Mouse (Mus musculus): Measurements from ENCODE around the gene Edar. TPM values are rescaled to one million over a fixed set of nuclear protein-coding genes. Genes with fewer than 3 reads are reported as not detected.
A peak's percentile ranks its signal among the peaks of the same experiment; 100 is the strongest.
"Not testable (repeated sequence)": the region's sequence is repeated elsewhere in the genome, so short reads cannot be mapped to it uniquely, and the experiment has no call there.

Gene Edar
- polyA plus RNA-seq (2015; fragmentation: Nextera tagmentation; extraction: Ambion mirVana), result 0.16 and 0.27 TPM in 2 replicates

DNA sequence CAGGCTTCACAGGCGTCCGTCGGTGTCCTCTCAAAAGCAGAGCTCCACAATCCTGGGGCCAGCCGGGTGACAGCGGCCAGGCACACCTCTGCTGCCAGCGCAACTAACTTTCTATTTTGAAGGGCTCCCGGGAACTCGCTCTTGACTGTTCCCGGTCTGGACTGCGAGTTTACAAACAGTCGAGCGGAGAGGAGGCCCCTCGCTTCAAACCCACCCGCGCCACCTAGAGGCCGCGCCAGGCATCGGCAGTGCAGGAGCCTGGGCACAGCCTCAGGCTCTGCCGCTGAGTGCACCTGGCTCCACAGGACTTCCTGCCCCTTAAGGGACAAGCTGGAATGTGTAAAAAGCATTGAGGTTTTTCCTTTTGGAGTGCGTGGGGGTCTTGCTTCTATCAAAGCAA, at the start of gene Edar:
Gene Edar (minus strand): TSS at position 122 of the 400 bp plus-strand sequence.
- peak; percentile 72; the same call in 1 of the 2 replicates for ATAC-seq

DNA sequence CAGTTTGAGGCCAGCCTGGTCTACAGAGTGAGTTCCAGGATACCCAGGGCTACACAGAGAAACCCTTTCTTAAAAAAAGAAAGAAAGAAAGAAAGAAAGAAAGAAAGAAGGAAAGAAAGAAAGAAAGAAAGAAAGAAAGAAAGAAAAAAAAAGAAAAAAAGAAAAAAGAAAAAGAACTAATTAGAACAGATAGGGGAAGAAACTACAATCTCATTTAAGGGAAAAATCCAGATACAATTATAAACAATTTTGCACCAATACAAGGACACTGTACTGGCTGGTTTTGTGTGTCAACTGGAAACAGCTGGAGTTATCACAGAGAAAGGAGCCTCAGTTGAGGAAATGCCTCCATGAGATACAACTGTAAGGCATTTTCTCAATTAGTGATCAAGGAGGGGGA, 42.7 kb upstream of the Edar start, which contains the start of gene Gm17542:
Gene Gm17542 (minus strand): TSS at position 101 of the 400 bp plus-strand sequence.
- not testable (repeated sequence) for ATAC-seq; H3K4me3 ChIP-seq (ENCODE audit: low read depth, low read length); H3K4me1 ChIP-seq (replicated peaks; ENCODE audit: control insufficient read depth, insufficient read depth, low read length); H3K36me3 ChIP-seq (ENCODE audit: control insufficient read depth, insufficient read depth); H3K9ac ChIP-seq (ENCODE audit: low read depth, low read length); H3K4me2 ChIP-seq (replicated peaks; ENCODE audit: low read depth); H3K27ac ChIP-seq (ENCODE audit: low read depth, low read length); H3K27me3 ChIP-seq (replicated peaks; ENCODE audit: control insufficient read depth, insufficient read depth, low read length); H3K9me3 ChIP-seq (ENCODE audit: control insufficient read depth)

More for the DNA sequence above, at the start of gene Edar:
- peak within 1 kb of the TSS; percentile 22; the same call in 1 of the 2 replicates for H3K4me3 ChIP-seq (ENCODE audit: low read depth, low read length)
- H3K27ac ChIP-seq (ENCODE audit: low read depth, low read length), result no peak within 1 kb of the TSS
- no peaks in the 10 kb centered on the region for H3K36me3 ChIP-seq (ENCODE audit: control insufficient read depth, insufficient read depth)
- no peaks in the 10 kb centered on the region for H3K27me3 ChIP-seq (replicated peaks; ENCODE audit: control insufficient read depth, insufficient read depth, low read length)
- 2% methylated on average over 20 of the region's 20 CpGs for WGBS
- no peaks in the 10 kb centered on the region for H3K4me1 ChIP-seq (replicated peaks; ENCODE audit: control insufficient read depth, insufficient read depth, low read length)
- peak within 1 kb of the TSS; percentile 64 for H3K4me2 ChIP-seq (replicated peaks; ENCODE audit: low read depth)
- TF ChIP-seq CTCF (IDR thresholded peaks at IDR 0.05; ENCODE audit: low read depth), result peak; percentile 92
- no peak within 1 kb of the TSS for H3K9ac ChIP-seq (ENCODE audit: low read depth, low read length)
- H3K9me3 ChIP-seq (ENCODE audit: control insufficient read depth), result no peaks in the 10 kb centered on the region

DNA sequence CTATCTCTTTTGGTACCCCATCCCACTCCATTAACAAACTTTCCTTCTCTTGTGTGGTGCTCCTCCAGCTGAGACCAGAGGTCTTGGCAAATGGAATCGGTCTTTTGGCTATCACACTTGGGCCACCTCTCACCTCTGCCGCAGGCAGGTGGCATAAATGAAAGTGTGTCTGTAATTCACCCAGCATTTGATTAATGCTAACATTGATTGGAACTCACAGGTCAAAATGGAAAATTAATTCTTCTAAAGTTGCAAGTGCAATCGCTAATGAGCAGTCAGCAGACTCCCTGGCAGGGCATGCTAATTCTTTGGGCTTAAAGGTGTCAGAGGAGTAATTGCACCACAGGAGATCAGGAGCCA, 39.3 kb upstream of the Edar start:
- 62% methylated on average over 3 of the region's 3 CpGs for WGBS
- no peak for ATAC-seq
- Histone ChIP-seq H3K4me2 (replicated peaks; ENCODE audit: low read depth) (peak overlapping the region; percentile 52), H3K27me3 (replicated peaks; ENCODE audit: control insufficient read depth, insufficient read depth, low read length) (no peaks in the 10 kb centered on the region), H3K9ac (ENCODE audit: low read depth, low read length) (no peak overlapping the region), H3K9me3 (ENCODE audit: control insufficient read depth) (0 out of 2 replicates have a peak, but pooled peaks cover 2% of the 10 kb centered on the region), H3K27ac (ENCODE audit: low read depth, low read length) (no peak overlapping the region), H3K36me3 (ENCODE audit: control insufficient read depth, insufficient read depth) (no peaks in the 10 kb centered on the region), H3K4me1 (replicated peaks; ENCODE audit: control insufficient read depth, insufficient read depth, low read length) (no peaks in the 10 kb centered on the region), H3K4me3 (ENCODE audit: low read depth, low read length) (no peak overlapping the region)
- TF ChIP-seq CTCF (IDR thresholded peaks at IDR 0.05; ENCODE audit: low read depth), result no peak

GRCm38 (mm10) chr10:58713855-58714788, 38.7 kb upstream of the Edar start:
- WGBS, result 29% methylated on average over 24 of the region's 24 CpGs
- ATAC-seq, result no peak
- no peak for TF ChIP-seq CTCF (IDR thresholded peaks at IDR 0.05; ENCODE audit: low read depth)

GRCm38 (mm10) chr10:58713225-58713624, 37.8 kb upstream of the Edar start:
- Histone ChIP-seq H3K4me1 (replicated peaks; ENCODE audit: control insufficient read depth, insufficient read depth, low read length) (no peaks in the 10 kb centered on the region), H3K4me3 (ENCODE audit: low read depth, low read length) (no peak overlapping the region), H3K9me3 (ENCODE audit: control insufficient read depth) (0 out of 2 replicates have a peak, but pooled peaks cover 2% of the 10 kb centered on the region), H3K27me3 (replicated peaks; ENCODE audit: control insufficient read depth, insufficient read depth, low read length) (no peaks in the 10 kb centered on the region), H3K9ac (ENCODE audit: low read depth, low read length) (no peak overlapping the region), H3K27ac (ENCODE audit: low read depth, low read length) (no peak overlapping the region), H3K36me3 (ENCODE audit: control insufficient read depth, insufficient read depth) (no peaks in the 10 kb centered on the region), H3K4me2 (replicated peaks; ENCODE audit: low read depth) (no peak overlapping the region)
- ATAC-seq, result no peak
- 92% methylated on average over 7 of the region's 7 CpGs for WGBS
- TF ChIP-seq CTCF (IDR thresholded peaks at IDR 0.05; ENCODE audit: low read depth), result no peak

More at GRCm38 (mm10) chr10:58713855-58714788, 38.7 kb upstream of the Edar start:
- no peak overlapping the region for H3K9ac ChIP-seq (ENCODE audit: low read depth, low read length)
- H3K27me3 ChIP-seq (replicated peaks; ENCODE audit: control insufficient read depth, insufficient read depth, low read length), result no peaks in the 10 kb centered on the region
- peak overlapping the region; percentile 52 for H3K4me2 ChIP-seq (replicated peaks; ENCODE audit: low read depth)
- no peak overlapping the region for H3K27ac ChIP-seq (ENCODE audit: low read depth, low read length)
- no peaks in the 10 kb centered on the region for H3K36me3 ChIP-seq (ENCODE audit: control insufficient read depth, insufficient read depth)
- H3K4me1 ChIP-seq (replicated peaks; ENCODE audit: control insufficient read depth, insufficient read depth, low read length), result no peaks in the 10 kb centered on the region
- H3K4me3 ChIP-seq (ENCODE audit: low read depth, low read length), result peak overlapping the region; percentile 23
- 0 out of 2 replicates have a peak, but pooled peaks cover 2% of the 10 kb centered on the region for H3K9me3 ChIP-seq (ENCODE audit: control insufficient read depth)

DNA sequence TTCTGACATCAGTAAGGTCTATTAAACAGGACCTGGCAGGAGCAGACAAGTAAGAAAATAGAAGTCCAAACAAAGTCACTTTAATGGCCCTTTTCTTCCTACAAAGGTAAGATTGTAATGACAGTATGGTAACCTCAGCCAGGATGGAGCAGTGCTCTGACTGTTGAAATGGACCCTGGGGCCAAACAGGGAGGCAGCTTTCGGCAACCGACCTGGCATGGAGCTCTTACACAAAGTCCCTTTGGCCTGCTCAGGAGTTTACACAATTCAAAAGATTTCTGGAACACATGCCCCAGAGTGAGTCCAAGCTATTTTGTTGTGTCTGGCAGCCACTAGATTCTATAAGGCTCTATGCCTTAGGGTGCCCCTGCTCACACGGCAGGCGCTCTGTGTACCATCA, 33.6 kb upstream of the Edar start:
- no peaks in the 10 kb centered on the region for H3K9me3 ChIP-seq (ENCODE audit: control insufficient read depth)
- 92% methylated on average over 4 of the region's 4 CpGs for WGBS
- no peak for ATAC-seq
- H3K9ac ChIP-seq (ENCODE audit: low read depth, low read length), result no peak overlapping the region
- H3K4me1 ChIP-seq (replicated peaks; ENCODE audit: control insufficient read depth, insufficient read depth, low read length), result no peaks in the 10 kb centered on the region
- TF ChIP-seq CTCF (IDR thresholded peaks at IDR 0.05; ENCODE audit: low read depth), result no peak
- no peaks in the 10 kb centered on the region for H3K27me3 ChIP-seq (replicated peaks; ENCODE audit: control insufficient read depth, insufficient read depth, low read length)
- no peaks in the 10 kb centered on the region for H3K36me3 ChIP-seq (ENCODE audit: control insufficient read depth, insufficient read depth)
- no peak overlapping the region for H3K27ac ChIP-seq (ENCODE audit: low read depth, low read length)
- no peak overlapping the region for H3K4me2 ChIP-seq (replicated peaks; ENCODE audit: low read depth)
- H3K4me3 ChIP-seq (ENCODE audit: low read depth, low read length), result no peak overlapping the region

Data from intestine, postnatal 0 days (tissue).